Mouse (Mus musculus): ENCODE data around the gene Prickle2. TPM values are rescaled to one million over a fixed set of nuclear protein-coding genes. Genes with fewer than 3 reads are reported as not detected.

The Prickle2 gene
- polyA plus RNA-seq, 1 experiment from 2014 or later: 5.0 TPM

- H3K4me3 ChIP-seq (ENCODE audit: low read depth, low read length): no peak overlapping the region
- no peak for DNase-seq (ENCODE audit: low spot score)
Observed at GRCm38 (mm10) chr6:92432146-92432545, 273.8 kb downstream of the Prickle2 start.

DNA sequence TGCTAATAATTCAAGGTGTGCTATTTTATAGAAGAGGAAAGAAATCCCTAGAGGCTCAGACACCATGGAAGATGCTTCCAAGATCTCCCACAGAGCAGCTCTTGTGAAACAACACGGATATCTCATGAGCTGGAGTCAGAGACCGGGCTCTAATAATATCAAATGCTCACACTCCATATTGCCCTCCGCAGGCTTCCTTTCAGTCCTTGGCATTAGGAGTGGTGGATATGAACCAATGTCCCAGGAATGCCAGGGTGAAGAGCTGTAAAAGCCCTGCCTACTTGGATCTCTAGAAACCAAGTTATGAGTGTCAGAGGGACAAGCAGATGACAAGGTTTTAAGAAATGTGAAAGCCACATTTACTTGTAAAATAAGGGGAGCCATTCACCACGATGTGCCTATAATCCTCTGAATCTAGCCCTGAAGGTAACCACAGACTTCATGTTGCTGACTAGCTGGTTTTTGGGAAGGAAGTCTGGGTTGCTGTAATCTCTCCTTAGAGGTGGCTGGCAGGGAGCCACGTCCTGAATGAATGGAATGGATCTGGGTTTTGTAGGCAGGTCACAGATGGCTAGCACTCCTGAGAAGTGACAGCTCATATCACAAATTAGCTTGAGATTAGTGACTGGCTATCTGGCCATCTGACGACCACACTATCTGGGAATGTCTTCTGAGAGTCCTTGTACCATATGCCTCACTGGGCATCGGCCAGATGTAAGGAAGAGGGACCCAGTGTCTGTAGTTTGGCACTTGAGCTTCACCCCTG, 278.4 kb downstream of the Prickle2 start:
- no peaks in the 10 kb centered on the region for H3K9me3 ChIP-seq (ENCODE audit: control insufficient read depth, low read length)

More at GRCm38 (mm10) chr6:92432146-92432545, 273.8 kb downstream of the Prickle2 start:
- Histone ChIP-seq H3K27me3 (ENCODE audit: control insufficient read depth, insufficient read depth, low read length) (no peaks in the 10 kb centered on the region), H3K4me2 (ENCODE audit: low read depth, severe bottlenecking) (no peak overlapping the region), H3K27ac (replicated peaks; ENCODE audit: low read depth, low read length) (no peak overlapping the region), H3K4me1 (ENCODE audit: control insufficient read depth, insufficient read depth, low read length) (no peaks in the 10 kb centered on the region), H3K9ac (ENCODE audit: low read length) (no peak overlapping the region), H3K9me3 (ENCODE audit: control insufficient read depth, low read length) (no peaks in the 10 kb centered on the region), H3K36me3 (ENCODE audit: control insufficient read depth, insufficient read depth, low read length) (no peaks in the 10 kb centered on the region)
- no peak for ATAC-seq (ENCODE audit: insufficient number of reproducible peaks, low FRiP score, low TSS enrichment, low read depth)
- 93% methylated on average over 5 of the region's 5 CpGs for WGBS

GRCm38 (mm10) chr6:92425901-92426300, 280.1 kb downstream of the Prickle2 start:
- 77% methylated on average over 8 of the region's 8 CpGs for WGBS
- no peaks in the 10 kb centered on the region for H3K4me1 ChIP-seq (ENCODE audit: control insufficient read depth, insufficient read depth, low read length)
- H3K27ac ChIP-seq (replicated peaks; ENCODE audit: low read depth, low read length): no peak overlapping the region
- no peak for DNase-seq (ENCODE audit: low spot score)
- no peak overlapping the region for H3K4me3 ChIP-seq (ENCODE audit: low read depth, low read length)
- no peak overlapping the region for H3K9ac ChIP-seq (ENCODE audit: low read length)
- H3K9me3 ChIP-seq (ENCODE audit: control insufficient read depth, low read length): no peaks in the 10 kb centered on the region
- H3K4me2 ChIP-seq (ENCODE audit: low read depth, severe bottlenecking): no peak overlapping the region
- ATAC-seq (ENCODE audit: insufficient number of reproducible peaks, low FRiP score, low TSS enrichment, low read depth): no peak
- no peaks in the 10 kb centered on the region for H3K27me3 ChIP-seq (ENCODE audit: control insufficient read depth, insufficient read depth, low read length)
- no peaks in the 10 kb centered on the region for H3K36me3 ChIP-seq (ENCODE audit: control insufficient read depth, insufficient read depth, low read length)

More for the DNA sequence above, 278.4 kb downstream of the Prickle2 start:
- ATAC-seq (ENCODE audit: insufficient number of reproducible peaks, low FRiP score, low TSS enrichment, low read depth) (no peak), DNase-seq (ENCODE audit: low spot score) (no peak)
- H3K36me3 ChIP-seq (ENCODE audit: control insufficient read depth, insufficient read depth, low read length): no peaks in the 10 kb centered on the region
- H3K4me2 ChIP-seq (ENCODE audit: low read depth, severe bottlenecking): no peak overlapping the region
- 82% methylated on average over 7 of the region's 7 CpGs for WGBS
- no peak overlapping the region for H3K27ac ChIP-seq (replicated peaks; ENCODE audit: low read depth, low read length)
- no peak overlapping the region for H3K4me3 ChIP-seq (ENCODE audit: low read depth, low read length)
- H3K9ac ChIP-seq (ENCODE audit: low read length): no peak overlapping the region
- H3K27me3 ChIP-seq (ENCODE audit: control insufficient read depth, insufficient read depth, low read length): no peaks in the 10 kb centered on the region
- H3K4me1 ChIP-seq (ENCODE audit: control insufficient read depth, insufficient read depth, low read length): no peaks in the 10 kb centered on the region

- H3K27ac ChIP-seq (replicated peaks; ENCODE audit: low read depth, low read length): no peak overlapping the region
- DNase-seq (ENCODE audit: low spot score) (no peak), ATAC-seq (ENCODE audit: insufficient number of reproducible peaks, low FRiP score, low TSS enrichment, low read depth) (no peak)
- no peak overlapping the region for H3K4me2 ChIP-seq (ENCODE audit: low read depth, severe bottlenecking)
- WGBS: 93% methylated on average over 7 of the region's 7 CpGs
- H3K27me3 ChIP-seq (ENCODE audit: control insufficient read depth, insufficient read depth, low read length): no peaks in the 10 kb centered on the region
- H3K4me1 ChIP-seq (ENCODE audit: control insufficient read depth, insufficient read depth, low read length): no peaks in the 10 kb centered on the region
- H3K4me3 ChIP-seq (ENCODE audit: low read depth, low read length): no peak overlapping the region
- H3K9ac ChIP-seq (ENCODE audit: low read length): no peak overlapping the region
- H3K9me3 ChIP-seq (ENCODE audit: control insufficient read depth, low read length): no peaks in the 10 kb centered on the region
- H3K36me3 ChIP-seq (ENCODE audit: control insufficient read depth, insufficient read depth, low read length): no peaks in the 10 kb centered on the region
Observed at GRCm38 (mm10) chr6:92425476-92425875, 280.5 kb downstream of the Prickle2 start.

GRCm38 (mm10) chr6:92424991-92425390, 281.0 kb downstream of the Prickle2 start:
- no peaks in the 10 kb centered on the region for H3K27me3 ChIP-seq (ENCODE audit: control insufficient read depth, insufficient read depth, low read length)
- no peaks in the 10 kb centered on the region for H3K4me1 ChIP-seq (ENCODE audit: control insufficient read depth, insufficient read depth, low read length)
- no peak overlapping the region for H3K4me3 ChIP-seq (ENCODE audit: low read depth, low read length)
- no peak overlapping the region for H3K9ac ChIP-seq (ENCODE audit: low read length)
- no peaks in the 10 kb centered on the region for H3K36me3 ChIP-seq (ENCODE audit: control insufficient read depth, insufficient read depth, low read length)
- 69% methylated on average over 3 of the region's 3 CpGs for WGBS
- no peak overlapping the region for H3K27ac ChIP-seq (replicated peaks; ENCODE audit: low read depth, low read length)
- no peaks in the 10 kb centered on the region for H3K9me3 ChIP-seq (ENCODE audit: control insufficient read depth, low read length)
- H3K4me2 ChIP-seq (ENCODE audit: low read depth, severe bottlenecking): no peak overlapping the region
- no peak for ATAC-seq (ENCODE audit: insufficient number of reproducible peaks, low FRiP score, low TSS enrichment, low read depth)
- DNase-seq (ENCODE audit: low spot score): no peak

GRCm38 (mm10) chr6:92422286-92422685, 283.7 kb downstream of the Prickle2 start:
- ATAC-seq (ENCODE audit: insufficient number of reproducible peaks, low FRiP score, low TSS enrichment, low read depth) (no peak), DNase-seq (ENCODE audit: low spot score) (peak; percentile 52)
- H3K4me2 ChIP-seq (ENCODE audit: low read depth, severe bottlenecking): no peak overlapping the region
- no peaks in the 10 kb centered on the region for H3K36me3 ChIP-seq (ENCODE audit: control insufficient read depth, insufficient read depth, low read length)
- no peak overlapping the region for H3K27ac ChIP-seq (replicated peaks; ENCODE audit: low read depth, low read length)
- no peaks in the 10 kb centered on the region for H3K27me3 ChIP-seq (ENCODE audit: control insufficient read depth, insufficient read depth, low read length)
- no peak overlapping the region for H3K9ac ChIP-seq (ENCODE audit: low read length)
- WGBS: 52% methylated on average over 11 of the region's 11 CpGs
- H3K4me3 ChIP-seq (ENCODE audit: low read depth, low read length): no peak overlapping the region
- no peaks in the 10 kb centered on the region for H3K4me1 ChIP-seq (ENCODE audit: control insufficient read depth, insufficient read depth, low read length)
- H3K9me3 ChIP-seq (ENCODE audit: control insufficient read depth, low read length): no peaks in the 10 kb centered on the region

DNA sequence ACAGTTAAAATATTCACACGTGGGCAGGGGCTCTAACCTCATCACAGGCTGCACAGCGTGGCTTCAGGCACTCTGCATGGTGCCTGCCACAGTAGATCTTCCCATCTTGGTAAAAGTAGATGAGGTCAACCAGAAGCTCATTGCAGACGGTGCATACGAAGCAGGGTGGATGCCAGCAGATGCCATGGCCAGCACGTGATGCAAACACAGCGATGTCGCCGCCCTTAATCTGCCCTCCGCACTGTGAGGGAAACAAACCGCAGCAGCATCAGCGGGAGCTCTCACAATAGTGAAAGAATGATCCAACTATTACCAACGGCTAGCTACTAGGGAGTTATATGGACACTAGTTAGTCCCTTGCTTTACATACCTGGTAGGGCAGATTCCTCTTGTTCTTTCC, 285.8 kb downstream of the Prickle2 start:
- Histone ChIP-seq H3K9me3 (ENCODE audit: control insufficient read depth, low read length) (no peaks in the 10 kb centered on the region), H3K36me3 (ENCODE audit: control insufficient read depth, insufficient read depth, low read length) (no peaks in the 10 kb centered on the region), H3K4me3 (ENCODE audit: low read depth, low read length) (no peak overlapping the region), H3K27ac (replicated peaks; ENCODE audit: low read depth, low read length) (no peak overlapping the region), H3K4me2 (ENCODE audit: low read depth, severe bottlenecking) (no peak overlapping the region), H3K4me1 (ENCODE audit: control insufficient read depth, insufficient read depth, low read length) (no peaks in the 10 kb centered on the region; the same call in 1 of the 2 replicates), H3K27me3 (ENCODE audit: control insufficient read depth, insufficient read depth, low read length) (no peaks in the 10 kb centered on the region), H3K9ac (ENCODE audit: low read length) (no peak overlapping the region)
- DNase-seq (ENCODE audit: low spot score): no peak
- ATAC-seq (ENCODE audit: insufficient number of reproducible peaks, low FRiP score, low TSS enrichment, low read depth): no peak
- WGBS: 95% methylated on average over 12 of the region's 12 CpGs

- no peaks in the 10 kb centered on the region for H3K36me3 ChIP-seq (ENCODE audit: control insufficient read depth, insufficient read depth, low read length)
- ATAC-seq (ENCODE audit: insufficient number of reproducible peaks, low FRiP score, low TSS enrichment, low read depth) (no peak), DNase-seq (ENCODE audit: low spot score) (no peak)
- H3K27me3 ChIP-seq (ENCODE audit: control insufficient read depth, insufficient read depth, low read length): no peaks in the 10 kb centered on the region
- no peak overlapping the region for H3K4me2 ChIP-seq (ENCODE audit: low read depth, severe bottlenecking)
- WGBS: 77% methylated on average over 7 of the region's 7 CpGs
- no peaks in the 10 kb centered on the region for H3K9me3 ChIP-seq (ENCODE audit: control insufficient read depth, low read length)
- H3K4me1 ChIP-seq (ENCODE audit: control insufficient read depth, insufficient read depth, low read length): no peaks in the 10 kb centered on the region; the same call in 1 of the 2 replicates
- no peak overlapping the region for H3K27ac ChIP-seq (replicated peaks; ENCODE audit: low read depth, low read length)
- H3K4me3 ChIP-seq (ENCODE audit: low read depth, low read length): no peak overlapping the region
- H3K9ac ChIP-seq (ENCODE audit: low read length): no peak overlapping the region
Observed at GRCm38 (mm10) chr6:92415405-92415755, 290.6 kb downstream of the Prickle2 start.
